Mouse (Mus musculus) limb, embryonic 14.5 days (tissue): ENCODE measurements around the gene Nfe2l1. TPM values are rescaled to one million over a fixed set of nuclear protein-coding genes. Genes with fewer than 3 reads are reported as not detected.
"Not testable (repeated sequence)": the region's sequence is repeated elsewhere in the genome, so short reads cannot be mapped to it uniquely, and the experiment has no call there.

ENCODE experiments used
- ATAC-seq: fragments of 200-750 bp; cut with Nextera tagmentation; 2 replicates; pipeline ENCODE4 v1.8.0; 2017; ENCODE audit warnings: low read depth, moderate number of reproducible peaks, moderate TSS enrichment; ENCODE audit not compliant: low FRiP score
- DNase-seq: peaks from one replicate; pipeline ENCODE4 v3.0.0-alpha.2; 2015; ENCODE audit warnings: low spot score
- H3K27ac ChIP-seq: fragments of 300-500 bp; sonication (generic); replicated peaks from 2 replicates; pipeline ENCODE4 v1.5.1; 2014; ENCODE audit warnings: low read depth, mild to moderate bottlenecking, low read length, moderate library complexity, mixed read lengths
- H3K27me3 ChIP-seq: fragments of 300-500 bp; sonication (generic); 2 replicates; pipeline ENCODE4 v1.6.1; 2014; ENCODE audit warnings: low read length, mixed read lengths; ENCODE audit not compliant: control insufficient read depth, insufficient read depth
- H3K36me3 ChIP-seq: fragments of 300-500 bp; sonication (generic); 2 replicates; pipeline ENCODE4 v1.6.1; 2014; ENCODE audit warnings: mild to moderate bottlenecking, low read length, moderate library complexity, mixed read lengths; ENCODE audit not compliant: control insufficient read depth, insufficient read depth
- H3K4me1 ChIP-seq: fragments of 300-500 bp; sonication (generic); 2 replicates; pipeline ENCODE4 v1.6.1; 2014; ENCODE audit warnings: antibody characterized with exemption, low read length, mixed read lengths; ENCODE audit not compliant: control insufficient read depth, insufficient read depth
- H3K4me2 ChIP-seq: fragments of 300-500 bp; sonication (generic); replicated peaks from 2 replicates; pipeline ENCODE4 v1.6.1; 2014; ENCODE audit warnings: low read depth, mild to moderate bottlenecking, low read length, moderate library complexity; ENCODE audit not compliant: severe bottlenecking
- H3K4me3 ChIP-seq: fragments of 300-500 bp; sonication (generic); replicated peaks from 2 replicates; pipeline ENCODE4 v1.5.1; 2014; ENCODE audit warnings: low read length
- H3K9ac ChIP-seq: fragments of 300-500 bp; sonication (generic); 2 replicates; pipeline ENCODE4 v1.6.1; 2014; ENCODE audit warnings: mild to moderate bottlenecking, low read depth, low read length, moderate library complexity; ENCODE audit not compliant: severe bottlenecking
- H3K9me3 ChIP-seq: fragments of 300-500 bp; sonication (generic); 2 replicates; pipeline ENCODE4 v1.6.1; 2016; ENCODE audit warnings: low read length; ENCODE audit not compliant: control insufficient read depth
- POLR2A ChIP-seq: fragments of 200-500 bp; IDR thresholded peaks from 2 replicates; pipeline ENCODE4 v1.8.0; 2012; ENCODE audit warnings: inconsistent platforms, mild to moderate bottlenecking, moderate library complexity, borderline replicate concordance; ENCODE audit not compliant: insufficient read depth, insufficient read length; ENCODE audit errors: extremely low read depth
- WGBS: fragments of 180-500 bp; shearing (Covaris S2); extraction: QIAGEN DNeasy Blood & Tissue Kit; methylation state at CpG from one replicate; pipeline ENCODE4 v1.1.7; 2014; 5-methylcytosine and 5-hydroxymethylcytosine counted together
- polyA plus RNA-seq, 2 experiments: library from polyadenylated mRNA; depleted of rRNA in 1 of 2; stranded (reverse) in 1 of 2; unstranded in 1 of 2; fragments of >200 nt; fragmentation: Nextera tagmentation in 1 of 2; extraction: Ambion mirVana in 1 of 2; gene quantifications; 2 replicates each; pipeline versions ENCODE4 v1.2.1 to v1.2.3; 2012 to 2014

Nfe2l1 gene
- polyA plus RNA-seq, 2 experiments: 42.0 to 94.5 TPM

- Histone ChIP-seq H3K4me2 (no peak overlapping the region), H3K27ac (no peak overlapping the region), H3K4me3 (no peak overlapping the region), H3K9me3 (no peaks in the 10 kb centered on the region), H3K27me3 (no peaks in the 10 kb centered on the region), H3K4me1 (no peaks in the 10 kb centered on the region), H3K36me3 (peaks cover 86% of the 10 kb centered on the region), H3K9ac (no peak overlapping the region)
- no peak for TF ChIP-seq POLR2A
- WGBS: 88% methylated on average over 5 of the region's 5 CpGs
- no peak for DNase-seq
- no peak for ATAC-seq
Observed at GRCm38 (mm10) chr11:96813920-96814319, 15.8 kb downstream of the Nfe2l1 start.

- peaks cover 86% of the 10 kb centered on the region for H3K36me3 ChIP-seq
- 89% methylated on average over 4 of the region's 4 CpGs for WGBS
Observed at GRCm38 (mm10) chr11:96813455-96813854, 16.3 kb downstream of the Nfe2l1 start.

GRCm38 (mm10) chr11:96811188-96811587, 18.6 kb downstream of the Nfe2l1 start:
- not testable (repeated sequence) for H3K4me3 ChIP-seq, ATAC-seq, DNase-seq, H3K4me1 ChIP-seq, H3K27me3 ChIP-seq, H3K9me3 ChIP-seq, H3K27ac ChIP-seq, H3K4me2 ChIP-seq, H3K9ac ChIP-seq
- H3K36me3 ChIP-seq: peaks cover 77% of the 10 kb centered on the region
- WGBS: 92% methylated on average over 1 of the region's 1 CpGs

More at GRCm38 (mm10) chr11:96813455-96813854, 16.3 kb downstream of the Nfe2l1 start:
- Histone ChIP-seq H3K9me3 (no peaks in the 10 kb centered on the region), H3K4me2 (no peak overlapping the region), H3K9ac (no peak overlapping the region), H3K27ac (no peak overlapping the region), H3K27me3 (no peaks in the 10 kb centered on the region), H3K4me3 (no peak overlapping the region), H3K4me1 (no peaks in the 10 kb centered on the region)
- no peak for ATAC-seq
- no peak for DNase-seq
- TF ChIP-seq POLR2A: no peak

- H3K9ac ChIP-seq: no peak overlapping the region
- H3K4me2 ChIP-seq: no peak overlapping the region
- H3K27ac ChIP-seq: no peak overlapping the region
- H3K9me3 ChIP-seq: no peaks in the 10 kb centered on the region
- 92% methylated on average over 6 of the region's 6 CpGs for WGBS
- ATAC-seq: no peak
- peaks cover 81% of the 10 kb centered on the region for H3K36me3 ChIP-seq
- DNase-seq: no peak
- no peak for TF ChIP-seq POLR2A
- H3K4me1 ChIP-seq: no peaks in the 10 kb centered on the region
- H3K27me3 ChIP-seq: no peaks in the 10 kb centered on the region
- no peak overlapping the region for H3K4me3 ChIP-seq
Observed at GRCm38 (mm10) chr11:96809562-96810235, 20.1 kb downstream of the Nfe2l1 start.

GRCm38 (mm10) chr11:96808066-96808465, 21.7 kb downstream of the Nfe2l1 start:
- no peak overlapping the region for H3K4me3 ChIP-seq

More at GRCm38 (mm10) chr11:96808066-96808465, 21.7 kb downstream of the Nfe2l1 start:
- no peak overlapping the region for H3K9ac ChIP-seq
- no peak overlapping the region for H3K4me2 ChIP-seq
- no peak for ATAC-seq
- TF ChIP-seq POLR2A: no peak
- no peaks in the 10 kb centered on the region for H3K9me3 ChIP-seq
- H3K4me1 ChIP-seq: no peaks in the 10 kb centered on the region
- no peak for DNase-seq
- WGBS: 56% methylated on average over 1 of the region's 1 CpGs
- H3K36me3 ChIP-seq: peaks cover 86% of the 10 kb centered on the region
- H3K27ac ChIP-seq: no peak overlapping the region
- no peaks in the 10 kb centered on the region for H3K27me3 ChIP-seq
